Mouse (Mus musculus): ENCODE measurements around the gene Snd1.

DNA sequence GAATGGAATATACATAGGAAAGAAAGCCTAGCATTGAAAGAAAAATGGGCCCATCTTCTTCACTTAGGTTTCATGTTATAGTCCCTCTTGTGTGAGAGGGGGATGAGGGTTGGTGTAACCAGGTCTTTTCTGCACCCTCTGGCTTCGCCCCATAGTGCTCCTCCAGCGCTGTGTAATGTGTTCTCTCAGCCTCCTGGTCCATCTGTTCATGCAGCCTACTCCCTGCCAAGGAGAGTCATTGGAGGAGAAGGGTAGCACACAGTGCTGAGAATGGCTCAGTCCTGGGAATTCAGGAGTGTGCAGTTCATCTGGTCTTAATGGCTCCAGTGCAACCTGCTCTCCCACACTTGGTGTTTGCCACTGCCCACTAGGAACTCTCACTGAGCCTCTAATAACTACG lies 326.0 kb downstream of the Snd1 start:
- TF ChIP-seq ZC3H11A (IDR thresholded peaks at IDR 0.05; ENCODE audit: borderline replicate concordance, low read depth, low read length), result no peak
- TF ChIP-seq CHD2 (IDR thresholded peaks at IDR 0.05; ENCODE audit: low read depth, low read length), result no peak
- TF ChIP-seq ZNF384 (IDR thresholded peaks at IDR 0.05; ENCODE audit: low read depth, low read length), result no peak
